Mouse (Mus musculus) CH12.LX (cell line): Measurements from ENCODE around the gene Snrpg. TPM values are rescaled to one million over a fixed set of nuclear protein-coding genes. Genes with fewer than 3 reads are reported as not detected.

Experiments
- DNase-seq: peaks from one replicate; pipeline ENCODE4 v3.0.0-alpha.2; 2013; ENCODE audit errors: extremely low read depth
- H3K27ac ChIP-seq: 2 replicates; pipeline ENCODE4 v1.5.1; 2012; ENCODE audit warnings: low read depth, mild to moderate bottlenecking, control low read depth, moderate library complexity; ENCODE audit not compliant: insufficient read depth
- H3K27me3 ChIP-seq: replicated peaks from 2 replicates; pipeline ENCODE3; 2012; ENCODE audit warnings: inconsistent platforms
- H3K36me3 ChIP-seq, 2 experiments: replicated peaks in 1 of 2; 2 replicates each; pipeline versions ENCODE3 to v1.6.1; 2012; ENCODE audit warnings: inconsistent platforms in 1 of 2, low read length in 1 of 2, mild to moderate bottlenecking in 1 of 2, mixed read lengths in 1 of 2, moderate library complexity in 1 of 2; ENCODE audit not compliant: control insufficient read depth in 1 of 2, insufficient read depth in 1 of 2
- H3K4me1 ChIP-seq, 2 experiments: 2 replicates each; pipeline ENCODE4 v1.6.1; 2012; ENCODE audit warnings: inconsistent platforms in 1 of 2, moderate library complexity in 1 of 2; ENCODE audit not compliant: insufficient read depth in 2 of 2, control insufficient read depth in 1 of 2
- H3K4me2 ChIP-seq: 2 replicates; pipeline ENCODE4 v1.6.1; 2012; ENCODE audit warnings: low read depth, mild to moderate bottlenecking, control low read depth; ENCODE audit not compliant: poor library complexity, insufficient read depth, severe bottlenecking
- H3K4me3 ChIP-seq, 3 experiments: fragments of 150-350 bp in 1 of 3; sonication (generic) in 1 of 3; replicated peaks in 1 of 3; 2 replicates each; pipeline versions ENCODE3 to v1.5.1; 2011 to 2012; ENCODE audit warnings: low read depth in 2 of 3, low read length in 2 of 3, mild to moderate bottlenecking in 2 of 3, moderate library complexity in 2 of 3, control low read depth in 1 of 3, improper control_type of control experiment in 1 of 3, inconsistent platforms in 1 of 3, mixed read lengths in 1 of 3; ENCODE audit not compliant: poor library complexity in 1 of 3
- H3K79me2 ChIP-seq: replicated peaks from 2 replicates; pipeline ENCODE4 v1.6.1; 2012; ENCODE audit warnings: mild to moderate bottlenecking, moderate library complexity; ENCODE audit not compliant: control insufficient read depth, poor library complexity, insufficient read depth, severe bottlenecking; ENCODE audit errors: extremely low read depth
- H3K9ac ChIP-seq: 2 replicates; pipeline ENCODE4 v1.6.1; 2012; ENCODE audit warnings: low read depth, mild to moderate bottlenecking, control low read depth, moderate library complexity; ENCODE audit not compliant: insufficient read depth
- H3K9me3 ChIP-seq: replicated peaks from 2 replicates; pipeline ENCODE3; 2012; ENCODE audit warnings: low read length, inconsistent platforms, mixed read lengths
- BHLHE40 ChIP-seq: IDR thresholded peaks from 2 replicates; pipeline ENCODE4 v1.6.1; 2011; ENCODE audit warnings: mild to moderate bottlenecking, low read depth, low read length, improper control_type of control experiment
- CHD1 ChIP-seq: IDR thresholded peaks from 2 replicates; pipeline ENCODE4 v1.6.1; 2012; ENCODE audit warnings: low read depth, low read length, improper control_type of control experiment, inconsistent platforms
- CTCF ChIP-seq, 2 experiments: IDR thresholded peaks in 1 of 2; conservative IDR thresholded peaks in 1 of 2; 2 replicates each; pipeline ENCODE4 v1.5.1; 2011 to 2012; ENCODE audit warnings: low read depth in 2 of 2, low read length in 2 of 2, improper control_type of control experiment in 1 of 2, inconsistent platforms in 1 of 2, mild to moderate bottlenecking in 1 of 2, moderate library complexity in 1 of 2
- E2F4 ChIP-seq: IDR thresholded peaks from 2 replicates; pipeline ENCODE4 v1.6.1; 2011; ENCODE audit warnings: low read depth, low read length, improper control_type of control experiment; ENCODE audit not compliant: insufficient replicate concordance
- ETS1 ChIP-seq: conservative IDR thresholded peaks from 2 replicates; pipeline ENCODE4 v1.6.1; 2012; ENCODE audit warnings: low read depth, mild to moderate bottlenecking, inconsistent platforms, low read length, improper control_type of control experiment, moderate library complexity
- GABPA ChIP-seq: IDR thresholded peaks from 2 replicates; pipeline ENCODE4 v1.6.1; 2012; ENCODE audit warnings: low read depth, low read length, improper control_type of control experiment, inconsistent platforms; ENCODE audit not compliant: insufficient replicate concordance
- HCFC1 ChIP-seq: IDR thresholded peaks from 2 replicates; pipeline ENCODE4 v1.6.1; 2012; ENCODE audit warnings: low read depth, mild to moderate bottlenecking, inconsistent platforms, low read length, improper control_type of control experiment
- KAT2A ChIP-seq: IDR thresholded peaks from 2 replicates; pipeline ENCODE4 v1.6.1; 2012; ENCODE audit warnings: low read length, improper control_type of control experiment, inconsistent platforms; ENCODE audit not compliant: insufficient replicate concordance
- MAX ChIP-seq: IDR thresholded peaks from 2 replicates; pipeline ENCODE4 v1.6.1; 2011; ENCODE audit warnings: low read length, improper control_type of control experiment
- MXI1 ChIP-seq: IDR thresholded peaks from 2 replicates; pipeline ENCODE4 v1.6.1; 2011; ENCODE audit warnings: mild to moderate bottlenecking, low read depth, low read length, improper control_type of control experiment
- NRF1 ChIP-seq: IDR thresholded peaks from 2 replicates; pipeline ENCODE4 v1.6.1; 2014; ENCODE audit warnings: low read depth, mild to moderate bottlenecking, inconsistent platforms, low read length, improper control_type of control experiment, moderate library complexity
- POLR2A ChIP-seq: IDR thresholded peaks from 2 replicates; pipeline ENCODE4 v1.6.1; 2011; ENCODE audit warnings: low read depth, mild to moderate bottlenecking, improper control_type of control experiment, low read length
- POLR2AphosphoS2 ChIP-seq: IDR thresholded peaks from 2 replicates; pipeline ENCODE4 v1.6.1; 2011; ENCODE audit warnings: low read depth, low read length, improper control_type of control experiment
- SMC3 ChIP-seq: IDR thresholded peaks from 2 replicates; pipeline ENCODE4 v1.6.1; 2011; ENCODE audit warnings: low read depth, low read length, improper control_type of control experiment
- TBP ChIP-seq: conservative IDR thresholded peaks from 2 replicates; pipeline ENCODE4 v1.6.1; 2011; ENCODE audit warnings: low read depth, low read length, improper control_type of control experiment
- UBTF ChIP-seq: IDR thresholded peaks from 2 replicates; pipeline ENCODE4 v1.6.1; 2012; ENCODE audit warnings: low read depth, mild to moderate bottlenecking, inconsistent platforms, low read length, improper control_type of control experiment, moderate library complexity
- USF1 ChIP-seq: IDR thresholded peaks from 2 replicates; pipeline ENCODE4 v1.6.1; 2014; ENCODE audit warnings: low read depth, mild to moderate bottlenecking, inconsistent platforms, low read length, improper control_type of control experiment
- USF2 ChIP-seq: conservative IDR thresholded peaks from 2 replicates; pipeline ENCODE4 v1.6.1; 2011; ENCODE audit warnings: low read depth, low read length, improper control_type of control experiment
- ZMIZ1 ChIP-seq: IDR thresholded peaks from 2 replicates; pipeline ENCODE4 v1.6.1; 2012; ENCODE audit warnings: low read depth, mild to moderate bottlenecking, inconsistent platforms, low read length, improper control_type of control experiment
- ZNF384 ChIP-seq: IDR thresholded peaks from 2 replicates; pipeline ENCODE4 v1.6.1; 2012; ENCODE audit warnings: low read depth, low read length, improper control_type of control experiment, inconsistent platforms
- dilution Hi-C: fragments of 300-500 bp; cut with MboI; formaldehyde crosslinking; loops from 2 replicates; pipeline ENCODE4 v1.14.3; 2020; ENCODE audit warnings: low sequenced_read_pairs; ENCODE audit not compliant: extremely low pct_unique_long_range_greater_than_20kb, extremely low pct_ligation_motif_present
- in situ Hi-C: fragments of 300-500 bp; cut with MboI; formaldehyde crosslinking; loops from 3 replicates; pipeline ENCODE4 v1.14.3; 2019; ENCODE audit warnings: low sequenced_read_pairs, low pct_ligation_motif_present, low pct_unique_long_range_greater_than_20kb, mixed read lengths
- polyA plus RNA-seq: library from polyadenylated mRNA; unstranded; fragments of >175 nt; gene quantifications from 2 replicates; pipeline ENCODE4 v1.2.1, GENCODE M21; 2012; ENCODE audit warnings: low read depth; ENCODE audit not compliant: insufficient read length
- total RNA-seq, 2 experiments: library from RNA; depleted of rRNA; stranded (reverse); fragments of 300-350 nt in 1 of 2; fragments of >200 nt in 1 of 2; gene quantifications; 2 replicates each; pipeline ENCODE4 v1.2.3; 2012 to 2014

The Snrpg gene
- total and polyA plus RNA-seq, 3 experiments = 146 to 462 (median 446) TPM

GRCm38 (mm10) chr6:86324400-86324799 is 46.7 kb upstream of the Snrpg start:
- in situ Hi-C loops = no loop called here
- no peak for DNase-seq
- no peak overlapping the region for H3K4me2 ChIP-seq
- no peaks in the 10 kb centered on the region for H3K36me3 ChIP-seq
- no peak overlapping the region for H3K27ac ChIP-seq
- TF ChIP-seq BHLHE40 (no peak), TBP (no peak), HCFC1 (no peak), POLR2A (no peak), SMC3 (no peak)
- no peaks in the 10 kb centered on the region for H3K79me2 ChIP-seq
- H3K9ac ChIP-seq = no peak overlapping the region
- peaks cover 22% of the 10 kb centered on the region for H3K27me3 ChIP-seq
- dilution Hi-C loops = no loop called here
- peaks cover 0 to 6% of the 10 kb centered on the region in 2 experiments; a peak in 2 of 4 replicates for H3K4me1 ChIP-seq
- peaks cover 2% of the 10 kb centered on the region for H3K9me3 ChIP-seq
- H3K4me3 ChIP-seq = no peak overlapping the region

GRCm38 (mm10) chr6:86325646-86326045 is 45.5 kb upstream of the Snrpg start:
- TF ChIP-seq ZNF384 (no peak), UBTF (no peak), ETS1 (no peak), GABPA (no peak), BHLHE40 (no peak), HCFC1 (no peak), USF1 (no peak), CTCF (conservative IDR thresholded peaks at IDR 0.05 in 1 of 2, IDR thresholded peaks at IDR 0.05 in 1 of 2; ENCODE audit: low read depth in 2 of 2, low read length in 2 of 2) (no peak), MAX (no peak), ZMIZ1 (no peak), KAT2A (no peak), E2F4 (no peak), POLR2AphosphoS2 (no peak), USF2 (no peak), MXI1 (no peak), CHD1 (no peak), NRF1 (no peak)

More at GRCm38 (mm10) chr6:86325646-86326045, 45.5 kb upstream of the Snrpg start:
- no peak for DNase-seq
- H3K4me3 ChIP-seq = no peak overlapping the region
- no peaks in the 10 kb centered on the region for H3K79me2 ChIP-seq
- H3K9ac ChIP-seq = no peak overlapping the region
- peaks cover 25% of the 10 kb centered on the region for H3K27me3 ChIP-seq
- peaks cover 0 to 6% of the 10 kb centered on the region in 2 experiments; a peak in 2 of 4 replicates for H3K4me1 ChIP-seq
- dilution Hi-C loops = no loop called here
- no peak overlapping the region for H3K27ac ChIP-seq
- no peaks in the 10 kb centered on the region for H3K36me3 ChIP-seq
- H3K4me2 ChIP-seq = no peak overlapping the region
- in situ Hi-C loops = no loop called here
- H3K9me3 ChIP-seq = peaks cover 7% of the 10 kb centered on the region
